Mouse (Mus musculus) embryo, embryonic 9.5 days (tissue): ENCODE measurements around the gene Olfr455.

Source experiments
- DNase-seq: peaks from one replicate; pipeline ENCODE4 v3.0.0-alpha.2; 2017; ENCODE audit errors: extremely low spot score

Gene Olfr455

GRCm38 (mm10) chr6:42547461-42547860 is at the start of gene Olfr455:
TSS of gene Olfr455 (minus strand) at chr6:42547587.
- DNase-seq = no peak

GRCm38 (mm10) chr6:42593138-42593882 is 45.9 kb upstream of the Olfr455 start:
- DNase-seq = no peak

GRCm38 (mm10) chr6:42586569-42586968 is 39.2 kb upstream of the Olfr455 start:
- DNase-seq = no peak

- DNase-seq = peak; percentile 52
These were observed 36.1 kb upstream of the Olfr455 start for GRCm38 (mm10) chr6:42583488-42583872.

- DNase-seq = peak; percentile 2
These were observed 35.5 kb upstream of the Olfr455 start for GRCm38 (mm10) chr6:42582741-42583487.

GRCm38 (mm10) chr6:42578678-42579077 is 31.3 kb upstream of the Olfr455 start:
- no peak for DNase-seq

GRCm38 (mm10) chr6:42577433-42577832 is 30.0 kb upstream of the Olfr455 start:
- no peak for DNase-seq

- DNase-seq = no peak
These were observed 20.8 kb upstream of the Olfr455 start for GRCm38 (mm10) chr6:42568205-42568604.

- DNase-seq = no peak
These were observed 18.8 kb upstream of the Olfr455 start for GRCm38 (mm10) chr6:42566076-42566598.

- DNase-seq = no peak
These were observed 14.9 kb upstream of the Olfr455 start for GRCm38 (mm10) chr6:42562280-42562679.

- DNase-seq = no peak
These were observed 13.5 kb upstream of the Olfr455 start for GRCm38 (mm10) chr6:42560885-42561284.

GRCm38 (mm10) chr6:42558641-42559040 is 11.3 kb upstream of the Olfr455 start:
- no peak for DNase-seq

- no peak for DNase-seq
These were observed 1.2 kb downstream of the Olfr455 start for GRCm38 (mm10) chr6:42546180-42546579.

- DNase-seq = no peak
These were observed 1.9 kb downstream of the Olfr455 start for GRCm38 (mm10) chr6:42545451-42545885.

GRCm38 (mm10) chr6:42544846-42545245 is 2.5 kb downstream of the Olfr455 start:
- DNase-seq = no peak

- no peak for DNase-seq
These were observed 5.1 kb downstream of the Olfr455 start for GRCm38 (mm10) chr6:42542036-42543031.

- DNase-seq = no peak
These were observed 6.7 kb downstream of the Olfr455 start for GRCm38 (mm10) chr6:42540681-42541080.

GRCm38 (mm10) chr6:42539711-42540110 is 7.7 kb downstream of the Olfr455 start:
- DNase-seq = no peak

GRCm38 (mm10) chr6:42513461-42513860 is 33.9 kb downstream of the Olfr455 start:
- no peak for DNase-seq

- DNase-seq = no peak
These were observed 38.1 kb downstream of the Olfr455 start for GRCm38 (mm10) chr6:42509311-42509710.

- no peak for DNase-seq
These were observed 43.9 kb downstream of the Olfr455 start for GRCm38 (mm10) chr6:42503478-42503877.

- no peak for DNase-seq
These were observed 57.7 kb downstream of the Olfr455 start for GRCm38 (mm10) chr6:42489731-42490130.
